Mouse (Mus musculus) lung, adult 2 months (tissue): ENCODE results near the gene Apoa1.

Experiments
- CTCF ChIP-seq: fragments of 200-500 bp; IDR thresholded peaks from 2 replicates; pipeline ENCODE4 v1.5.1; 2011; ENCODE audit warnings: mild to moderate bottlenecking, low read length, control low read depth; ENCODE audit not compliant: insufficient read depth
- POLR2A ChIP-seq: fragments of 200-500 bp; IDR thresholded peaks from 2 replicates; pipeline ENCODE4 v1.6.1; 2011; ENCODE audit warnings: low read depth, mild to moderate bottlenecking, control low read depth, low read length, borderline replicate concordance; ENCODE audit errors: extremely low read depth

DNA sequence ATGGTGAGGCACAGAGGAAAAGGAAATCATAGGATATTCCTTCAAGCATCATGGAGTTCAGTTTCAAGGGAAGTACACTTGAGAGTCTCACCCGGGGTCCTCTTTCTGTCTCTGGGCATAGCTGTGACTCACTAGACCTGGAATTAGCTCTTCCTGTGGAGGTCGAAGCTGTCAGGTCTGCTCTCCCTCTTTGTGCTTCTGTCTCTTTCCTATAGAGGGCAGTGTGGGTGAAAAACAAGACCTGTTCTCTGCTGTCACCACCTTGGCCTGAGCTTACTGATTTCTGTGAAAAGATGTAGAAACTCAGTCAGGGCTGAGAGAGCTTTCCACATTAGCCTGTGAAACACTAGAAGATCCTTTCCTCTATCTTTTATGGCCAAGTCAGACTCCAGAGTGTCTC, 43.2 kb upstream of the Apoa1 start:
- peak; percentile 23; the same call in 1 of the 2 replicates for TF ChIP-seq CTCF
- TF ChIP-seq POLR2A: no peak
